Mouse (Mus musculus) megakaryocyte-erythroid progenitor cell, adult 5-6 weeks (primary cell): ENCODE data around the gene Tmx1. TPM values are rescaled to one million over a fixed set of nuclear protein-coding genes. Genes with fewer than 3 reads are reported as not detected.

Experiments
- ATAC-seq: replicated peaks from 2 replicates; pipeline ENCODE4 v1.8.0; 2016; ENCODE audit warnings: mild to moderate bottlenecking, inconsistent platforms; ENCODE audit not compliant: severe bottlenecking, poor library complexity, low FRiP score, low TSS enrichment
- total RNA-seq, 2 experiments: library from RNA; stranded (forward) in 1 of 2; stranded (reverse) in 1 of 2; fragments of 200-1000, 215-1000 nt in 1 of 2; fragments of >200 nt in 1 of 2; fragmentation: Nextera tagmentation in 1 of 2; gene quantifications; 2 replicates each; pipeline ENCODE4 v1.2.3; 2014 to 2017

The Tmx1 gene
- total RNA-seq, 2 experiments from 2014 or later = 46.7 to 107 TPM

GRCm38 (mm10) chr12:70477593-70478287, 24.8 kb downstream of the Tmx1 start:
- peak; percentile 89 for ATAC-seq

GRCm38 (mm10) chr12:70485956-70486355, 33.1 kb downstream of the Tmx1 start:
- no peak for ATAC-seq

GRCm38 (mm10) chr12:70486716-70487480, 34.0 kb downstream of the Tmx1 start:
- no peak for ATAC-seq

GRCm38 (mm10) chr12:70492441-70492840, 39.5 kb downstream of the Tmx1 start:
- no peak for ATAC-seq

GRCm38 (mm10) chr12:70494494-70495281, 41.8 kb downstream of the Tmx1 start:
- peak; percentile 67; the same call in 1 of the 2 replicates for ATAC-seq

GRCm38 (mm10) chr12:70495282-70495922, 42.5 kb downstream of the Tmx1 start:
- no peak for ATAC-seq

- ATAC-seq = no peak
Observed at GRCm38 (mm10) chr12:70498091-70498490, 45.2 kb downstream of the Tmx1 start.

GRCm38 (mm10) chr12:70505971-70506370, 53.1 kb downstream of the Tmx1 start:
- ATAC-seq = no peak

GRCm38 (mm10) chr12:70512023-70512422, 59.1 kb downstream of the Tmx1 start:
- no peak for ATAC-seq

- no peak for ATAC-seq
Observed at GRCm38 (mm10) chr12:70512431-70512830, 59.5 kb downstream of the Tmx1 start.

Other genes starting within 250 kb of the Tmx1 start
- 15.8 and 27.6 TPM in 2 replicates for gene Pygl, start 221.6 kb upstream of the Tmx1 start, total RNA-seq (2014; fragmentation: Nextera tagmentation)
- 32.5 and 34.3 TPM in 2 replicates for gene Pygl, start 221.6 kb upstream of the Tmx1 start, total RNA-seq (2017)
- not detected in 2 replicates for gene Trim9, start 105.5 kb upstream of the Tmx1 start, total RNA-seq (2014; fragmentation: Nextera tagmentation)
- gene Trim9, start 105.5 kb upstream of the Tmx1 start, total RNA-seq (2017) = not detected in 2 replicates